Mouse (Mus musculus) liver (tissue): ENCODE results near the gene Nav2.
A peak's percentile ranks its signal among the peaks of the same experiment; 100 is the strongest.

Source experiments
- DNase-seq: peaks from one replicate; pipeline ENCODE4 v3.0.0-alpha.2; 2020; ENCODE audit warnings: mixed read lengths

Nav2 gene

DNA sequence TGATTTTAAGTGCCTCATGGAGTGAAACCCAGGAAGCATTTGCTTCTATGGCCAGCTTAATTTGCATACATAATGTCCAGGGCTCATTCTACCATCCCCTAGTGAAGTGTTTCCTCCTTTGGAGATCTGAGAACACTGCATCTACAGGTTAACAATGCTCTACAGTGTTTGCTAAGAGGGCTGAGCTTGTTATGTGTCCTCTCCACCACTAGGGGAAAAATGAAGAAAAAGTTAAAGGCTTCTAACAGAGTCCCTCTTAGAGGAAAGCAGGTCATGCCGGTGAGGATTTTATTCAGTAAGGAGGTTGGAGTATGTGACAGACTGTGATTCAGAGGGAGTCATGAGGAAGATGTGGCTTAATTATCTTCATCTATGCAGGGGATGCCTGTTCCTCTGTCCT is 103.5 kb downstream of the Nav2 start:
- no peak for DNase-seq

DNA sequence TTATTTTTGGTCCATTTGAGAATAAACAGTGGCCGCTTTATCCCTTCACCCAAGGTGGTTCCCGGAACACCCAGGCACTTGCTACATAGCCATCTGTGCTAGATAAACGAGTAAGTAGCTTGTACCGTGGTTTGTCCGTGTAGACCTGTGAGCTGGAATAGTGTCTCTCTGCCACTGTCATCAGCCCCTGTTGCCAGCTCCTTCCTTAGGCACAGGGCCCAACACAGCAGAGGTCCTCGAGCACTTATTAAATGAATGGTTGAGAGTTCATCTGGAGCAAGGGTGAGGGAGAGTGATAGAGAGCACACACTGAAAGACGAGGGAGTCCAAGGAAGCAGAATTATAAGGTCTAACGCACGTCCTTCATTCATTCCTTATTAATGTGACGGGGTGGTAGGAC is 106.0 kb downstream of the Nav2 start:
- no peak for DNase-seq

- DNase-seq = no peak
These were observed 106.8 kb downstream of the Nav2 start for GRCm38 (mm10) chr7:49015297-49015696.

DNA sequence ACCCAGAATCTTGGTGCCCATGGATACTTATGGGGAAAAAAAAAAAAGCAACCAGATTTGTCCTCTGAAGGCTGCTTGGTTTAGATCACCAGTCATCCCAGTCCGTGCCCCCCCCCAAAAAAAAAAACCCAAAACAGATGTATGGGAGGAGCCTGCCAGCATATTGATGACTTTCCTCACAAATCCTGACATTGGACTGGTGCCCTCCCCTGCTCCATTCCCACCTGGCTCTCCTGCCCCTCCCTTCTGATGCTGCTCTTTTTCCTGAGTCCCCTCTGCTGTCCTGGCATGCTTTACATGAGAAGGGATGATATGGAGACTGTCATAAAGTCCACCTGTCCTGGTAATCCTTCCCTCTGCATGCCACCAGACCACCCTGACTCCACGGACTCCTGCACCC is 107.6 kb downstream of the Nav2 start:
- no peak for DNase-seq

DNA sequence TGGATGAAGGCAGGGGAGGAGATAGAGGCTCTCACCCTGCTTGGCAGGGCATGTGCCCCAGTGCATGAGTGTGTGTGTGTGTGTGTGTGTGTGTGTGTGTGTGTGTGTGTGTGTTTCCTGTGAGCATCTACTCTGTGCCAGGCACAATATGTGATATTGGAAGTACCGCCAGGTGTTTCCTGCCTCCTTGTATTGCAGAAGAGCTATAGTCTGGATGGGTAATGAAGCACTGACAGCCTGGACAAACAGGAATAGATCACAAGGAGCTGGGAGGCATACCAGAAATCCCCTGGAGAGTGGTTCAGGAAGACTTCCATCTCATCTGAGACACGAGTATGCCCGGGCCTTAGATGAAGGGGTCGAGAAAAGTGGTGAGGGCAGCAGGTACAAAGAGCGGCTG is 109.3 kb downstream of the Nav2 start:
- no peak for DNase-seq

GRCm38 (mm10) chr7:49018478-49018914 is 110.0 kb downstream of the Nav2 start:
- no peak for DNase-seq

DNA sequence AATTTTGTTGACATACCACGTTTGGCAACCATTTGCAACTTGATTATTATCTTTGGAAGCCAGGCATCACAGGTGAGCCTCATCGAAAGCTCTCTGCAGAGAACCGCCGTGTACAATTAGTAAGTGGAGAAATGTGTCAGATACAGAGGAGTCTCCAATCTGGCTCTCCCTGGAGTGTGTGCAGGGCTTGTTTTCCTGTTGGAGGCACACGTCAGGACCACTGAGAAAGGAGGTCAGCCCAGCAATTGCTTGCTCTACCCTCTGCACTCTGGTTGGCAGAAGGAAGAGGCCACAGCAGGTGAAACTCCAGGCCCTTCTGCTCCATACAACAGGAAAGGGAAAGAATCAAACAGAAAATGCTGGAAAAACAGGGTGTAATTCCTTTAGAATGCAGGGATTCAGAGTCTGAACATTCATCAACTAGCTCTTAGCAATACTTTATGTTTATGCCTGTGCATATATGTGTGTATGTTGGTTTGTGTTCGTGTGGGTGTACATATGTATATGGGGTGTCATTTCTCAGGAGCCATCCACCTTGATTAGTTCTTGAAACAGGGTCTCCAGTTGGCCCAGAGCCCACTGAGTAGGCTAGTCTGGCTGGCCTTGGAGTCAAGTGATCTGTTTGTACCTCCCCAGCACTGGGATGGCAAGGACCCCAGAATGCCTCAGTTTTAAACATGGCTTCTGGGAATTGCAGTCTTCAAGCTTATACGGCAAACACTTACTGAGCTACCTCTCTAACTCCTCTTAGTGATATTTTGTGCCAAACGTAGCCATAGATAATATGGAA is 116.7 kb downstream of the Nav2 start:
- no peak for DNase-seq

DNA sequence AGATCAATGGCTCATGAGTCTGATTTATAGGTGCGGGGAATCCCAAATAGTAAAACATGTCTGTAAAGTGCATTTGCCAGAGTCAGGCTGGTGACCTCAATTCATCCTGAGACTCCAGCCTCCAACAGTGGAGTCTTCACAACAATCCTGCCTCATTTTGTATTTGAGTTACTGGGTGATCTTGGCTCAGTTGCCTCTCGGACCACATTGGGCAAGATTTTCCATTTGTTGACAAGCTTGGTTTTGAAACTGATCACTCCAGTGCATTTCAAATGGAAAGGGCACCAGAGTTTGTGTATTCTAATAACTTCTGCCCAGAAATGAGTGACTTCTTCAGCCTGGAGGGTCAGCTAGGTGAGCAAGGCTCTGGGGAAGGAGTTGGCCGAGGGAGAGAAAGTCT is 117.5 kb downstream of the Nav2 start:
- no peak for DNase-seq

DNA sequence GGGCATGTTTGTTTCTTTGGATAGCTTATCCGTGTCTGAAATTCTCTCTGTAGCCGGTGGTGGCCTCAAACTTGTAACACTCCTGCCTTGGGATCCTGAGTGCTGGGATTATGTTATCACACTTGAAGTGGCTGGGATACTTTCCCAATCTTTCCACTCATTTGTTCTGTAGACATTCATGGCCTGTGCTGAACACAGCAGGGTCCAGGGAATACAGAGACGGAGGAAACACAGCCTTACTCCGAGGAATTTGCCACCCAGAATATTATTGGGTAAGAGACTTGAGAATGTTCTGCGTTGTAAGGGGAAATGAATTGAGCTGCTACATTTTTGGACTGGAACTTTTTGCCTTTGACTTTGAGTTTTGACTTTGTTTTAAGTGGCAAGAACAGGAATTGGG is 118.0 kb downstream of the Nav2 start:
- DNase-seq = no peak

DNA sequence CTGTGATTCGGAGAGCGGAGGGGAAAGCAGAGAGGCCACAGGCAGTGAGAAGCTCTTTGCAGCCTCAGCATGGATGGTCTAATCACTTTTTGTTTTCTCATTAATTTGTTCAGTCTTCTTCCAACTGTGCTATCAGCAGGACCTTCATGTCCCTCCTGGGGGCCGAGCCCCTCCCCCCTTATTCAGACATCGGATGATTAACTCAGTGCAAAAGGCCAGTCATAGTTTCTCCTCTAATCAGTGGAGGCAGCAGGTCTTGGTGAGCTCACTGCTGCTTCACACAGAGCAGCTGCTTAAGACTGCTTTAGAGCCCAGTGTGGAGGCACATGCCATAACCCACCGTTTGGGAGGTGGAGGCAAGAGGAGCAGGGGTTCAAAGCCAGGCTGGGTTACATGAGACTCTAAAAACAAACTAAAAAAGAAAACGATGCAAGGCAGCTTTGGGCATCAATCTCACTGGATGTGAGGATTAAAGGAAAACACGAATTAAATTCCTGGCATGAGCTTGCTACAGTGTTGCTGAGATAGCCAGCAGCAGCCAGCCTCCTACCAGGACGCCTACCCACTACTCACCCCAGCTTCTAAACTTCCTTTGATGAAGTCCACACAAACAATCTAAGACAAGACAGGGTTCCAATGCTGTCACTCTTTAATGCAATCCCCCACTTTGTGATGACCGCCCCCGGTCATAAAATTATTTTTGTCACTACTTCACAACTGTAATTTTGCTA is 120.9 kb downstream of the Nav2 start:
- DNase-seq = no peak

GRCm38 (mm10) chr7:49032216-49032615 is 123.7 kb downstream of the Nav2 start:
- DNase-seq = no peak

- DNase-seq = no peak
These were observed 125.7 kb downstream of the Nav2 start for GRCm38 (mm10) chr7:49034253-49034652.

DNA sequence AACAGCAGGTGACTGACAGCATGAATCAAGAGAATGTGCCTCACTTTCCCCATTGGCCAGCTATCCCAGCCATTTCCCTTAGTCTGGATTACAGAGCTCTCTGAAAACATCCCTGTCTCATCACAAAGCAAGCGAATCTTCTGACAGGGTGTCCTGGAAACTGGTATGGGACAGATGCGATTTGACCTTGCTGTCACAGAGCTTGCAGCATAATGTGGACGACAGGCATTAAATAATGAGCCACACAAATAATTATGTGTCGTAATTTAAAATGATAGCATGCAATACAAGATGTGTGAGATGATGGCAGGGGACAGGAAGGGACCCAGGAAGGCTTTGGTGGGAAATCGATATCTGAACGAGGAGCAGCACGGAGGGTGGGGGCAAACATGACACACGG is 131.6 kb downstream of the Nav2 start:
- DNase-seq = no peak

GRCm38 (mm10) chr7:49041334-49042070 is 133.0 kb downstream of the Nav2 start:
- no peak for DNase-seq

DNA sequence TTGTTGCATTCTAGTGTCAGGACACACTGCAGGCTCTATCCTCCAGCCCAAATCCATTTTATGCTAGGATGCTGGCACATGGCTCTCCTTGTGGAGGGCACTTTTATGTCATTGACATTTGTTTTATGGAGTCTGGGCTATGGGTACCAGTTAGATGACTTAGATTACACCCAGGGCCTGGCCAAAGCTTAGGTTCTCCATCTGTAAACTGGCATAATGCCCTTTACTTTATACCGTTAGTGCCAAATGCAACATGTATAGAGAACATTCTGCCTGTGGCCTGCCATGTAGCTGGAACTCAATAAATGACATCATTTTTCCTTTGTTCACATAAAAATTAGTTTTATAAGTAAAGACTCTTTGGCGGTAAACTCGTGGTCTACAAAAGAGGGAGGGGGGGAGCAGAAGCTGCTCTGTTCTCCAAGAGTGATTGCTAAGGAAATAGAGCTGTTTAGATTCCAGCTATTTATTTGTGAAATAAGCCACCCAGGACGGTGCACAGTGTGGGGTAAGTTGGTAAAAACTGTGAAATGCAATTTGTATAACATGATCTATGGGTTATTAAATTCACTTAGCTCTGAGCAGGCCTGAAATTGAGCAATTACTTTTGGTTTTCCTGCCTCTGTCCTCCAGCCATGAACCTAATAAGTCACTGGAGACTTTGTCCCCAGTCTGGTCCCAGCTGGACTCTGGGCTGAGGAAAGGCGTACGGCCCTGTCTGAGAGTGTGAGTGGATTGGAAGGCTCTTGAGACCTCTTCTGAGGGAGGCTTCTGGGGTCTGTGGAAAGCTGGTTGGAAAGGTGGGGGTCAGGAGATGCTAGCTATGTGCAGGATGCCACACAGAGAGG is 137.2 kb downstream of the Nav2 start:
- DNase-seq = no peak

DNA sequence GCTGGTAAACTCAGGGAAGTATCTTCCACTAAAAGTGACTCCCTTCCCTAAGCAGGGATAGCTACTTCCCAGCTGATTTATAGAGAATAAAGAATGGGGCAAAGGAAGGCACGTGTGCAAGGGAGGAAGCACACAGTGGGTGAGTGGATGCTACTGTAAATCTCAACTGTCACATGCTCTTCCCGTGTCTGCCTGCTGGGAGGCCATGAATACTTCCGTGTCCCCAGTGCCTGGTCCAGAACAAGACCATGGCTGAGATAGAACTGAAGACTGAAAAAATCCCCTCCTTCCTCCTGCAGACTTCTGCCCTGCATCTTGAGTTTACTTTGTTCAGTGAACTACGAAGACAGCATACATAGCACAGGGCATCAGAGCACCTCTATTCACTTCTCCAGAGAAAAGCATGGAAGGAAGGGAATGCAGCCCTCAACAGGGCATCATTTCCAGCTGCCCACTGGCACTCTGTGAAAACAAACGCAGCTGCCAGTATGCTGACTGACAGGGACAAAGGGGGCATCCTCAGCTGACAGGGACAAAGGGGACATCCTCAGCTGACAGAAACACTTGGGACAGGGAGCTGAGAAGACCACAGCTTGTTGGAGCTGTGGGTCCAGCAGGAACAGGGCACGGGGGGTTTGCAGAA is 138.0 kb downstream of the Nav2 start:
- DNase-seq = no peak

GRCm38 (mm10) chr7:49047336-49047735 is 138.8 kb downstream of the Nav2 start:
- DNase-seq = peak; percentile 7

DNA sequence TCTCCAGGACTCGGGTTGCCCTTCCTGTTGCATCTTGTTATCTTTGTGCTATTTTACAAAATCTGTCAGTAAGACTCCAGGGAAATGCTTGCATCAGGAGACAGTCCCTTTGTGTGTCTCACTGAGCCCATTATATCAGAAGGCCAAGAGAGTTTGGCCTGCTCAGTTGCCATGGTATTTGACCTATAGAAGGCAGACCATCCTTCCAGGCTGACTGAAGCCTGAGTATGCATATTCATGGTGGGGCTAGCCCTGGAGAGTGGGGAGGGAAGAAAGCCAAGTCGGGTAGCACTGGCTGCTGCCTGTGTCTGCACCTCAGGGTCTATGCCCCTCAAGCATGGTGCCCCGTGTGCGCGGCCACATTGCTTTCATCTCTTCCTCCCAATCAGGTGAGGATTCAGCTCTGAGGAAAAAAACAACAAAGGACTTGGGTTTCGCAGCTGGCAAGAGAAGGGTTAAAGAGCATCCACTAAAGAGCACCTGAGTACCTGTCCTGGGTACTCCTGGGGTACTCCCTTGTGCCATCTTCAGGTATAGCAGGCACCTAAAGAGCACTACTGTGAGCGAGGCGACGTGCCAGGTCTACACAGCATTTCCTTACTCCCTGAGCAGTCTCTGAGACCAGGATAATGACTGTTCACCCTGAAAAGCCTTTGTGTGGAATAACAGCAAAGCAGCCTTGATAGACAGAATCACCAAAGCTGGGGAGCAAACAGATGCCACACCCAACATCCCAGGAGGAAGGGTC is 144.5 kb downstream of the Nav2 start:
- DNase-seq = no peak

- no peak for DNase-seq
These were observed 146.8 kb downstream of the Nav2 start for GRCm38 (mm10) chr7:49055273-49055672.

GRCm38 (mm10) chr7:49058304-49059012 is 149.9 kb downstream of the Nav2 start:
- DNase-seq = no peak
